Mouse (Mus musculus): Measurements from ENCODE around the gene Esp23. TPM values are rescaled to one million over a fixed set of nuclear protein-coding genes. Genes with fewer than 3 reads are reported as not detected.

The Esp23 gene
- not detected in 2 replicates for polyA plus RNA-seq (2015; fragmentation: Nextera tagmentation; extraction: Ambion mirVana)

DNA sequence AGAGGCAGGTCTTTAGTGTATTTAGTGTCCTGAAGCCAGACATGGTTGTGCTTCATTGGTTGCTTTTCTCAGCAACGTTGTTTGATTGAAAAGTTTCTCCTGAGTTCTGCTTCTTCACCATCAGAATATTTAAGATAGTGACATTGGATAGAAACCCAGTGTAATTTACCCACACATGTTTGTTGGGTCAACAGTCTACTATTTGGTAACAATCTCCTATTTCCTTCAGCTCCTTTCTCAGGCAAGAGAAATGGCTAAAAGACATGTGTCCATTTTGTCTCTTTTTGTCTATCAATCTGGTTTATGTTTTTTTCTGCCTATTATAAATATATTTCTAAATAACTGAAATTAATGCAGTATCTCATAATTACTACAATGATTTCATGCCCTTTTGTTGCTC is at the start of gene Esp23:
TSS of gene Esp23 (minus strand) at position 101 of the 400 bp plus-strand sequence.

GRCm38 (mm10) chr17:39095034-39095433 is 18.2 kb upstream of the Esp23 start, which contains the start of gene Esp22:
Esp22 (plus strand) TSS chr17:39095334.

GRCm38 (mm10) chr17:39043241-39043640 is 33.6 kb downstream of the Esp23 start, which contains the start of gene Gm21903:
Gm21903 (minus strand) TSS chr17:39043341.

DNA sequence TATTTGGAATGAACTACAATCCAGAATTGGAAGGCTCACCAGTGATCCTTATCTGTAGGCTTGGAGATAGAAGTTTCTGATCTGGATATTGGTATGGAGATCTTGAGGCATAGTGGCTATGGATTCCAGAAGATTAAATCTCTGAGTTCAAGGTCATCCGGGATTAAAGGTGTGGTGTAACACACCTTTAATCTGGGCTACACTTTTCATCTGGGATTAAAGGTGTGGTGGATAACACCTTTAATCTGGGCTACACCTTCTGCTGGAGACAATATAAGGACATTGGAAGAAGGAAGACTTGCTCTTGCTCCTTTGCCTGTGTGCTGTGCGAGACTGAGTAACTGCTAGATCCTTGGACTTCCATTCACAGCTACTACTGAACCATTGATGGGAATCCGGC is 40.4 kb downstream of the Esp23 start, which contains the start of gene Esp24:
TSS of gene Esp24 (plus strand) at position 301 of the 400 bp plus-strand sequence.

Other genes with a start within 250 kb of the Esp23 start
- gene Esp24, start 40.3 kb downstream of the Esp23 start, polyA plus RNA-seq (2015; fragmentation: Nextera tagmentation; extraction: Ambion mirVana): not detected in 2 replicates
- gene Gm21903, start 33.7 kb downstream of the Esp23 start, polyA plus RNA-seq (2015; fragmentation: Nextera tagmentation; extraction: Ambion mirVana): not detected in 2 replicates
- not detected in 2 replicates for gene Esp22, start 18.3 kb upstream of the Esp23 start, polyA plus RNA-seq (2015; fragmentation: Nextera tagmentation; extraction: Ambion mirVana)

All from skeletal muscle tissue, postnatal 0 days (tissue).